In the genomic region with DNA sequence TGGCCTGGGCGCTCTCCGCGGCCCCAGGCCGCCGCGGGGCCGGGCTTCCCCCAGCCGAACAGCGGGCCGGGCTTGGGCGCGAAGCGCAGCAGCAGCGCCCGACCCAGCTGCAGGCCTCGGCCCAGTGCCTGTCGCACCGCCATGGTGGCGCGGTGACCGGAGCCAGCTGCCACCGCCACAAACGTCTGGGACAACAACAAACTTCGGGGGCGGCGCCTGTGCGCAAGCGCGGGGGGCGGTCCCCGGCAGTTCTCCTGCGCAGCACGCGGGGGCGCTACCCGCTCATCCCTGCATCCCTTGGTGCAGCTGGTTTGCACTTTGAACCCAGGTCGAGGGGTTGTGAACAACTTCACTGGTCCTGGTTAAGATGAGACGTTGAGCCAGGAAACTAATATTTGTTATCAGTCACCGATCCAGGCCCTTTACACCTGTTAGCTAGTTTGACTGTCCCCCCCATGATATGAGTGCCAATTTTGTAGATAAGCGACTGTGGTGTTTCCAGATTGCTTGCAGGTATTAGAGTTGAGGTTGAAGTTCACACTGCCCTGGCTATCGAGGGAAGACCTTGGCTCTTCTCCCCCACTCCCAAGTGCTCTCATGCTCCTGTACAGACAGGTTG, we compare ENCODE assay signal across 8 mouse cellular contexts. TPM values are rescaled to one million over a fixed set of nuclear protein-coding genes. Genes with fewer than 3 reads are reported as not detected.
A peak's percentile ranks its signal among the peaks of the same experiment; 100 is the strongest.
DNase-seq lines count a peak whose midpoint lies in the region; ATAC-seq lines count a peak whose summit lies in the region.

A gene (minus strand): TSS at position 231 of the 619 bp plus-strand sequence.

- peak; percentile 90 for DNase-seq in T-cell, adult 2 months (ENCODE audit: low spot score)
- DNase-seq in cerebellum, postnatal 25 days: peak; percentile 94 to 95
- peak; percentile 91 to 94 for DNase-seq in frontal cortex, postnatal 36 days (ENCODE audit: low spot score in 2 of 2)
- peak; percentile 88 for DNase-seq in hindbrain, embryonic 14.5 days (ENCODE audit: low spot score)
- DNase-seq in layer of hippocampus, postnatal 36 days: peak; percentile 92
- DNase-seq in lung, postnatal 25 days (ENCODE audit: low spot score): peak; percentile 91
- peak; percentile 72 for DNase-seq in retina, adult 2 months (ENCODE audit: low read depth, low spot score)
- DNase-seq in thymus, postnatal 25 days: peak; percentile 94

- peak; percentile 67 for ATAC-seq in hindbrain, embryonic 14.5 days (ENCODE audit: low FRiP score)

- WGBS in hindbrain, embryonic 14.5 days: 4% methylated on average over 41 of the region's 41 CpGs

- peaks cover 18% of the 10 kb centered on the region for H3K4me1 ChIP-seq in hindbrain, embryonic 14.5 days (replicated peaks; ENCODE audit: control insufficient read depth, insufficient read depth, low read length)

- H3K27me3 ChIP-seq in hindbrain, embryonic 14.5 days (ENCODE audit: control insufficient read depth, insufficient read depth, low read length): no peaks in the 10 kb centered on the region

- H3K9ac ChIP-seq in hindbrain, embryonic 14.5 days: peak within 1 kb of the TSS; percentile 85

- peak within 1 kb of the TSS; percentile 91 for H3K27ac ChIP-seq in hindbrain, embryonic 14.5 days

- H3K4me3 ChIP-seq in hindbrain, embryonic 14.5 days (replicated peaks; ENCODE audit: low read length): peak within 1 kb of the TSS; percentile 81

- H3K4me2 ChIP-seq in hindbrain, embryonic 14.5 days (replicated peaks): peak within 1 kb of the TSS; percentile 53

- no peaks in the 10 kb centered on the region for H3K9me3 ChIP-seq in hindbrain, embryonic 14.5 days (ENCODE audit: control insufficient read depth, low read length)

- H3K36me3 ChIP-seq in hindbrain, embryonic 14.5 days (replicated peaks; ENCODE audit: control insufficient read depth, insufficient read depth): no peaks in the 10 kb centered on the region

RNA-seq across cellular contexts. Expression of the gene that starts here (rescaled TPM):
- 53.4 and 57.4 TPM in 2 replicates for polyA plus RNA-seq in hindbrain, embryonic 14.5 days (2014; fragmentation: Nextera tagmentation; extraction: Ambion mirVana)
- 100 to 1,000 TPM; 228 to 239 TPM for total RNA-seq in layer of hippocampus, postnatal 36 days (2021)

Comparison
In these comparisons a context has a peak if more than half of its experiments do, and no peak if none do; other contexts are left out.
1. Peak in every context shown above with its lines: DNase-seq, ATAC-seq, H3K4me3 ChIP-seq and H3K27ac ChIP-seq.